Comparison of ENCODE assay signal across 29 mouse cellular contexts in the genomic region with DNA sequence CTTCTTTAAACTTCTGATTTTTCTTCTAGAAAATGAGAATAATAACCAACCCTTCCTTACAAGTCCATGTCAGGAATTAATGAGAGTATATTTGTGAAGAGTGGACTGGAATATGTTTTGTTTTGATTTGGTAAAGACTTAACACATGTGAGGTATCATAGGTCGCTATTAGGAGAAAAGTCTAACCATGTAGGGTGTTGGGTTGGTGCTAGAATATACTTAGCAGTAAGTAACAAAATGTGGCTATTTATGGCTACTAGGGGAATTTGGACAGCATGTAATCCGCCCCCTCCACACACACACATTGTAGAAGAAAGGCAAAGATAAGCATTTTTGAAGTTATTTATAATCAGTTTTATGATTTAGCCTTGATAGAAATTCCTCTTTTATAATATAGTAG.
DNase-seq lines count a peak whose midpoint lies in the region; ATAC-seq and TF ChIP-seq lines count a peak whose summit lies in the region.
"Had no signal": no experiment of that assay in that cellular context is flagged by ENCODE, and none has a peak within 500 bp of the region (broad histone marks: within the 10 kb centered on the region; RNA-seq: fewer than 3 reads in every experiment).

No protein-coding gene starts in this region.

- intact Hi-C loops in gastrocnemius, adult 2 months (cut with DNase I): no loop called here

- no peak overlapping the region for H3K9ac ChIP-seq in intestine, embryonic 14.5 days (ENCODE audit: low read length)
- H3K9ac ChIP-seq in intestine, embryonic 15.5 days: no peak overlapping the region
- no peak overlapping the region for H3K9ac ChIP-seq in lung, embryonic 14.5 days
- H3K9ac ChIP-seq in stomach, embryonic 15.5 days: no peak overlapping the region
- H3K9ac ChIP-seq: embryonic facial prominence, embryonic 13.5 days; forebrain, embryonic 12.5 days; heart, embryonic 15.5 days; limb, embryonic 12.5 days; liver, postnatal 0 days; midbrain, embryonic 15.5 days; neural tube, embryonic 13.5 days had no signal

- no peak overlapping the region for H3K4me3 ChIP-seq in gastrocnemius, adult 2 months
- H3K4me3 ChIP-seq in intestine, embryonic 14.5 days (ENCODE audit: low read depth, low read length): no peak overlapping the region
- H3K4me3 ChIP-seq in intestine, embryonic 15.5 days (replicated peaks): no peak overlapping the region
- H3K4me3 ChIP-seq in lung, embryonic 14.5 days (ENCODE audit: low read depth, low read length): no peak overlapping the region
- H3K4me3 ChIP-seq in stomach, embryonic 15.5 days (replicated peaks): no peak overlapping the region
- H3K4me3 ChIP-seq: embryonic facial prominence, embryonic 13.5 days; erythroblast, embryonic 14.5 days; forebrain, embryonic 12.5 days; heart, embryonic 15.5 days; layer of hippocampus, adult 2 months; limb, embryonic 12.5 days; midbrain, embryonic 15.5 days; neural tube, embryonic 13.5 days had no signal

- no peak for TF ChIP-seq CTCF in gastrocnemius, adult 2 months (IDR thresholded peaks at IDR 0.05)
- TF ChIP-seq CTCF in lung, embryonic 14.5 days (IDR thresholded peaks at IDR 0.05; ENCODE audit: low read depth): no peak

- no peaks in the 10 kb centered on the region for H3K27me3 ChIP-seq in intestine, embryonic 14.5 days (replicated peaks; ENCODE audit: control insufficient read depth, insufficient read depth, low read length)
- H3K27me3 ChIP-seq in intestine, embryonic 15.5 days (replicated peaks): no peaks in the 10 kb centered on the region
- H3K27me3 ChIP-seq in lung, embryonic 14.5 days (ENCODE audit: insufficient read depth, low read length): no peaks in the 10 kb centered on the region
- no peaks in the 10 kb centered on the region for H3K27me3 ChIP-seq in stomach, embryonic 15.5 days (replicated peaks)
- H3K27me3 ChIP-seq: embryonic facial prominence, embryonic 13.5 days; forebrain, embryonic 12.5 days; heart, embryonic 15.5 days; limb, embryonic 12.5 days; midbrain, embryonic 15.5 days; neural tube, embryonic 13.5 days had no signal

- no peak overlapping the region for H3K4me2 ChIP-seq in intestine, embryonic 14.5 days (ENCODE audit: low read length)
- H3K4me2 ChIP-seq in intestine, embryonic 15.5 days (replicated peaks): no peak overlapping the region
- no peak overlapping the region for H3K4me2 ChIP-seq in lung, embryonic 14.5 days
- no peak overlapping the region for H3K4me2 ChIP-seq in stomach, embryonic 15.5 days
- H3K4me2 ChIP-seq: embryonic facial prominence, embryonic 13.5 days; forebrain, embryonic 12.5 days; heart, embryonic 15.5 days; limb, embryonic 12.5 days; liver, embryonic 11.5 days; midbrain, embryonic 15.5 days; neural tube, embryonic 13.5 days had no signal

- peaks cover 34% of the 10 kb centered on the region for H3K4me1 ChIP-seq in intestine, embryonic 14.5 days (replicated peaks; ENCODE audit: control insufficient read depth, insufficient read depth, low read length)
- peaks cover 39% of the 10 kb centered on the region for H3K4me1 ChIP-seq in intestine, embryonic 15.5 days (replicated peaks)
- peaks cover 40% of the 10 kb centered on the region for H3K4me1 ChIP-seq in lung, embryonic 14.5 days (ENCODE audit: insufficient read depth)
- peaks cover 32% of the 10 kb centered on the region for H3K4me1 ChIP-seq in stomach, embryonic 15.5 days
- H3K4me1 ChIP-seq: midbrain, embryonic 15.5 days had no signal

- 64% methylated on average over 2 of the region's 2 CpGs for WGBS in intestine, embryonic 14.5 days
- 57% methylated on average over 2 of the region's 2 CpGs for WGBS in intestine, embryonic 15.5 days
- 66% methylated on average over 2 of the region's 2 CpGs for WGBS in lung, embryonic 14.5 days
- 53% methylated on average over 2 of the region's 2 CpGs for WGBS in stomach, embryonic 15.5 days

- no peak for DNase-seq in gastrocnemius, adult 2 months
- no peak for DNase-seq in gastrocnemius, postnatal 25 days
- no peak for DNase-seq in intestine, embryonic 14.5 days (ENCODE audit: low spot score)
- peak; percentile 36 for DNase-seq in lung, embryonic 14.5 days
- DNase-seq in lung, adult 18-20 months: no peak
- DNase-seq: cerebellum, adult 2 months; cerebellum, postnatal 25 days; embryo, embryonic 11 days; kidney, postnatal 10 days; layer of hippocampus, postnatal 36 days; liver, postnatal 0 days; retina, postnatal 1 day; right cerebral cortex, postnatal 25 days; spleen, adult 18-20 months; thymus, adult 18-20 months; thymus, postnatal 36 days had no signal

- peak overlapping the region; percentile 86 for H3K27ac ChIP-seq in gastrocnemius, adult 2 months
- H3K27ac ChIP-seq in intestine, embryonic 14.5 days (ENCODE audit: low read depth): peak overlapping the region; percentile 3; the same call in 1 of the 2 replicates
- no peak overlapping the region for H3K27ac ChIP-seq in intestine, embryonic 15.5 days
- peak overlapping the region; percentile 3; the same call in 1 of the 2 replicates for H3K27ac ChIP-seq in lung, embryonic 14.5 days (ENCODE audit: low read depth)
- 0 out of 2 replicates have a peak overlapping the region, but pooled peaks have one; percentile 27 for H3K27ac ChIP-seq in stomach, embryonic 15.5 days
- H3K27ac ChIP-seq: embryonic facial prominence, embryonic 13.5 days; forebrain, embryonic 12.5 days; hindbrain, postnatal 0 days; layer of hippocampus, adult 2 months; limb, embryonic 12.5 days; macrophage; midbrain, embryonic 15.5 days; neural tube, embryonic 13.5 days had no signal

- ATAC-seq in intestine, embryonic 14.5 days (replicated peaks; ENCODE audit: low FRiP score, low TSS enrichment, low read depth): no peak
- no peak for ATAC-seq in intestine, embryonic 15.5 days
- ATAC-seq in lung, embryonic 14.5 days (ENCODE audit: insufficient read depth): no peak
- ATAC-seq in stomach, embryonic 15.5 days (ENCODE audit: insufficient read depth, low FRiP score, low read depth): no peak
- ATAC-seq: hindbrain, postnatal 0 days; midbrain, embryonic 15.5 days had no signal

- H3K9me3 ChIP-seq in intestine, embryonic 14.5 days (ENCODE audit: control insufficient read depth, low read length): no peaks in the 10 kb centered on the region
- no peaks in the 10 kb centered on the region for H3K9me3 ChIP-seq in intestine, embryonic 15.5 days
- H3K9me3 ChIP-seq in lung, embryonic 14.5 days (ENCODE audit: low read depth, low read length): no peaks in the 10 kb centered on the region
- no peaks in the 10 kb centered on the region for H3K9me3 ChIP-seq in stomach, embryonic 15.5 days
- H3K9me3 ChIP-seq: embryonic facial prominence, embryonic 13.5 days; forebrain, embryonic 12.5 days; heart, embryonic 15.5 days; limb, embryonic 12.5 days; midbrain, embryonic 15.5 days; neural tube, embryonic 13.5 days had no signal

- no peaks in the 10 kb centered on the region for H3K36me3 ChIP-seq in intestine, embryonic 14.5 days (ENCODE audit: control insufficient read depth, insufficient read depth, low read length)
- no peaks in the 10 kb centered on the region for H3K36me3 ChIP-seq in intestine, embryonic 15.5 days
- H3K36me3 ChIP-seq in lung, embryonic 14.5 days (ENCODE audit: insufficient read depth): no peaks in the 10 kb centered on the region
- H3K36me3 ChIP-seq in stomach, embryonic 15.5 days: no peaks in the 10 kb centered on the region
- H3K36me3 ChIP-seq: embryonic facial prominence, embryonic 13.5 days; forebrain, embryonic 12.5 days; heart, embryonic 15.5 days; limb, embryonic 12.5 days; midbrain, embryonic 15.5 days; neural tube, embryonic 13.5 days had no signal
